Mouse (Mus musculus) forebrain, embryonic 14.5 days (tissue): ENCODE measurements around the gene Cacnb1. TPM values are rescaled to one million over a fixed set of nuclear protein-coding genes. Genes with fewer than 3 reads are reported as not detected.

Source experiments
- ATAC-seq: fragments of 200-750 bp; cut with Nextera tagmentation; 2 replicates; pipeline ENCODE4 v1.8.0; 2017; ENCODE audit warnings: mild to moderate bottlenecking, moderate library complexity
- DNase-seq: peaks from one replicate; pipeline ENCODE4 v3.0.0-alpha.2; 2015; ENCODE audit warnings: low spot score
- H3K27ac ChIP-seq: fragments of 300-500 bp; sonication (generic); 2 replicates; pipeline ENCODE4 v1.5.1; 2014; ENCODE audit warnings: low read depth, mild to moderate bottlenecking, control low read depth, low read length, moderate library complexity
- H3K27me3 ChIP-seq: fragments of 300-500 bp; sonication (generic); replicated peaks from 2 replicates; pipeline ENCODE4 v1.6.1; 2014; ENCODE audit warnings: low read length, control low read depth, mixed read lengths; ENCODE audit not compliant: control insufficient read depth, insufficient read depth
- H3K36me3 ChIP-seq: fragments of 300-500 bp; sonication (generic); 2 replicates; pipeline ENCODE4 v1.6.1; 2014; ENCODE audit warnings: low read length, control low read depth; ENCODE audit not compliant: control insufficient read depth, insufficient read depth
- H3K4me1 ChIP-seq: fragments of 300-500 bp; sonication (generic); 2 replicates; pipeline ENCODE4 v1.6.1; 2014; ENCODE audit warnings: antibody characterized with exemption, low read length, control low read depth; ENCODE audit not compliant: control insufficient read depth, insufficient read depth
- H3K4me2 ChIP-seq: fragments of 300-500 bp; sonication (generic); 2 replicates; pipeline ENCODE4 v1.6.1; 2014; ENCODE audit warnings: mild to moderate bottlenecking, control low read depth, low read length
- H3K4me3 ChIP-seq: fragments of 300-500 bp; sonication (generic); 2 replicates; pipeline ENCODE4 v1.5.1; 2014; ENCODE audit warnings: low read depth, low read length, control low read depth
- H3K9ac ChIP-seq: fragments of 300-500 bp; sonication (generic); 2 replicates; pipeline ENCODE4 v1.6.1; 2014; ENCODE audit warnings: mild to moderate bottlenecking, low read length, control low read depth, moderate library complexity
- H3K9me3 ChIP-seq: fragments of 300-500 bp; sonication (generic); replicated peaks from 2 replicates; pipeline ENCODE4 v1.6.1; 2016; ENCODE audit warnings: low read length, control low read depth, mixed read lengths; ENCODE audit not compliant: control insufficient read depth
- WGBS: fragments of 180-500 bp; shearing (Covaris S2); extraction: QIAGEN DNeasy Blood & Tissue Kit; methylation state at CpG from one replicate; pipeline ENCODE4 v1.1.7; 2014; 5-methylcytosine and 5-hydroxymethylcytosine counted together
- microRNA-seq: library from miRNA; unstranded; fragments of <30 nt; microRNA quantifications from one replicate; pipeline ENCODE4, GENCODE M21; 2016
- polyA plus RNA-seq: library from polyadenylated mRNA; unstranded; fragments of >200 nt; fragmentation: Nextera tagmentation; extraction: Ambion mirVana; gene quantifications from 2 replicates; pipeline ENCODE4 v1.2.1, GENCODE M21; 2014

Gene Cacnb1
- polyA plus RNA-seq, 1 experiment from 2014 or later, result 22.1 TPM

GRCm38 (mm10) chr11:97953939-97954275 lies 68.9 kb downstream of the Cacnb1 start:
- WGBS, result 91% methylated on average over 6 of the region's 6 CpGs
- H3K4me1 ChIP-seq, result peaks cover 6% of the 10 kb centered on the region
- no peak overlapping the region for H3K4me3 ChIP-seq
- H3K9ac ChIP-seq, result no peak overlapping the region
- H3K27ac ChIP-seq, result no peak overlapping the region
- ATAC-seq (no peak), DNase-seq (no peak)
- H3K27me3 ChIP-seq, result no peaks in the 10 kb centered on the region
- no peaks in the 10 kb centered on the region for H3K36me3 ChIP-seq
- no peak overlapping the region for H3K4me2 ChIP-seq
- no peaks in the 10 kb centered on the region for H3K9me3 ChIP-seq

GRCm38 (mm10) chr11:97953179-97953938 lies 69.5 kb downstream of the Cacnb1 start:
- DNase-seq (no peak), ATAC-seq (no peak)
- Histone ChIP-seq H3K36me3 (no peaks in the 10 kb centered on the region), H3K9ac (no peak overlapping the region), H3K4me2 (no peak overlapping the region), H3K27ac (no peak overlapping the region), H3K9me3 (no peaks in the 10 kb centered on the region), H3K4me1 (peaks cover 6% of the 10 kb centered on the region), H3K27me3 (no peaks in the 10 kb centered on the region), H3K4me3 (no peak overlapping the region)
- 86% methylated on average over 16 of the region's 16 CpGs for WGBS

- Histone ChIP-seq H3K27me3 (no peaks in the 10 kb centered on the region), H3K4me3 (no peak overlapping the region)
- WGBS, result 61% methylated on average over 1 of the region's 1 CpGs
Observed at GRCm38 (mm10) chr11:97952367-97953006, 70.3 kb downstream of the Cacnb1 start.

More at GRCm38 (mm10) chr11:97952367-97953006, 70.3 kb downstream of the Cacnb1 start:
- DNase-seq (no peak), ATAC-seq (no peak)
- H3K9me3 ChIP-seq, result no peaks in the 10 kb centered on the region
- H3K4me1 ChIP-seq, result peaks cover 6% of the 10 kb centered on the region
- H3K9ac ChIP-seq, result no peak overlapping the region
- no peaks in the 10 kb centered on the region for H3K36me3 ChIP-seq
- H3K4me2 ChIP-seq, result no peak overlapping the region
- H3K27ac ChIP-seq, result no peak overlapping the region

Small RNA genes lying within 50 kb of the gene (microRNA-seq; reads per million reads assigned to microRNA genes)
- not detected for gene Gm27597

Other genes with a start within 250 kb of the Cacnb1 start
- 0.50 TPM in 1 of 2 replicates, not detected in the other for gene 1700001P01Rik, start 247.1 kb downstream of the Cacnb1 start, polyA plus RNA-seq
- gene Rpl23, start 240.6 kb downstream of the Cacnb1 start, polyA plus RNA-seq, result 348 and 451 TPM in 2 replicates
- 77.6 and 94.6 TPM in 2 replicates for gene Lasp1, start 224.0 kb downstream of the Cacnb1 start, polyA plus RNA-seq
- gene B230217C12Rik, start 182.3 kb downstream of the Cacnb1 start, polyA plus RNA-seq, result 20.3 and 21.5 TPM in 2 replicates
- gene Fbxo47, start 138.9 kb downstream of the Cacnb1 start, polyA plus RNA-seq, result 0.40 and 0.65 TPM in 2 replicates
- 0.48 and 0.84 TPM in 2 replicates for gene Plxdc1, start 36.6 kb downstream of the Cacnb1 start, polyA plus RNA-seq
- 2.8 and 4.8 TPM in 2 replicates for gene Arl5c, start 26.9 kb downstream of the Cacnb1 start, polyA plus RNA-seq
- gene Rpl19, start 3.7 kb upstream of the Cacnb1 start, polyA plus RNA-seq, result 787 and 932 TPM in 2 replicates
- 1.1 and 2.4 TPM in 2 replicates for gene Stac2, start 30.4 kb upstream of the Cacnb1 start, polyA plus RNA-seq
- gene Fbxl20, start 127.4 kb upstream of the Cacnb1 start, polyA plus RNA-seq, result 23.0 and 27.4 TPM in 2 replicates
- 54.5 and 60.6 TPM in 2 replicates for gene Med1, start 170.3 kb upstream of the Cacnb1 start, polyA plus RNA-seq
- gene Cdk12, start 180.0 kb upstream of the Cacnb1 start, polyA plus RNA-seq, result 10.0 and 10.2 TPM in 2 replicates